Mouse (Mus musculus): ENCODE data around the gene Cpeb1.

The Cpeb1 gene

DNA sequence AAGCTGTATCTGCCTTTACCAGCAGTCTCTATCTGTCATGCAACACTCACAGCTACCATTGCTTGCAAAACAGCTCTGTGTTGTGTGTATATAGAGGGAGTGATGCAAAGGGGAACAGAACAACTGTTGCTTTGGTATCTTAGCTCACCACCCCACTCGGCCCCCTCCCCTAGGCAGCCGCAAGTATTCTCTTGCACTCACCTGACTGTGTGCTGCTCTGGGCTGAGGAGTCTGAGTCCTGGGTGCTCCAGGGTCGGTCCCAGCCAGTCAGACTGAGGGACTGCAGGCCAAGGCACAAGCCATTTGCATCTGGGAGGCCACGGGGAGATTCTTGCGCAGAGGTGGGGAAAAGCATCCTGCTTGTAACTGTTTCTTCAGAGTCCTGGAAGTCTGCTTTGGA is 83.5 kb downstream of the Cpeb1 start:
- no peak for DNase-seq (ENCODE audit: low read depth)

- no peak for DNase-seq (ENCODE audit: low read depth)
Measured at GRCm38 (mm10) chr7:81369724-81370123, 85.5 kb downstream of the Cpeb1 start.

DNA sequence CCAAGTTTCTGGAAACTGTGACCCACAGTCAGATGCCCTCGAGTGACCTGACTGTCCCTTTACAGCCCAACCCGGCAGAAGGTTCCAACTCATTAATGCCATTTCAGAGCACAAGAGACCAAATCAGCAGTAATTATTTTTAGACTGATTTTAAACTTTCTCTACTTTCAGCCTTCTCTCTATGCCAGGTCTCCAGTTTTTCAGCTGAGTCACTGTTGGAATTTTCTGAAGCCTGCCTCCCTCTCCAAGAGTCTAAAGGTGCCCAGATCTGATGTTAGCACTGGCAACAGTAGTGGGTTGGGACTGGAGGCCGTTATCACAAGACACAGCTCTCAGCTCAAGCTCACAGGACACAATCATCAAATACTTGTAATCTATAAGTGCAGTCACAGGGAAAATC is 87.3 kb downstream of the Cpeb1 start:
- peak; percentile 58 for DNase-seq (ENCODE audit: low read depth)

GRCm38 (mm10) chr7:81356975-81357374 is 98.3 kb downstream of the Cpeb1 start:
- DNase-seq (ENCODE audit: low read depth): no peak

GRCm38 (mm10) chr7:81356360-81356759 is 98.9 kb downstream of the Cpeb1 start:
- no peak for DNase-seq (ENCODE audit: low read depth)

- DNase-seq (ENCODE audit: low read depth): no peak
Measured at GRCm38 (mm10) chr7:81355746-81356145, 99.5 kb downstream of the Cpeb1 start.

DNA sequence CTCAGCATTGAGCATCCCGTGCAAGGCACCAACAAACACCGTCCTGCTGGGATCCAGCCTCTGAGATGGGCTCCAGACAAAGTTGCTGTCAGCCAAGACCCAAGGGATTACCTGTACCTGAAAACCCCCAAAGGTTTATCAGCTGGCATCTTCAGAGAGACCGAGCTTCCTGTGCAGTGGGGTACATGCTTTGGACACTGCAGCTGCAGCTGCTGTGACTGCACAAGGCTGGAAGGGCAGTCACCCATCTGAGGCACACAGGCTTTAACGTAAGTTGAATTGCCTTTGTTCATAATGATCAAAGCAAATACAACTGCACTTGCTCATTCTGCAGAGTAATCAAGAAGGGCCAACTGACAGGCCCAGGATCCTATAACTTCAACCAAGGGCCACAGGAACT is 103.4 kb downstream of the Cpeb1 start:
- DNase-seq (ENCODE audit: low read depth): no peak

DNA sequence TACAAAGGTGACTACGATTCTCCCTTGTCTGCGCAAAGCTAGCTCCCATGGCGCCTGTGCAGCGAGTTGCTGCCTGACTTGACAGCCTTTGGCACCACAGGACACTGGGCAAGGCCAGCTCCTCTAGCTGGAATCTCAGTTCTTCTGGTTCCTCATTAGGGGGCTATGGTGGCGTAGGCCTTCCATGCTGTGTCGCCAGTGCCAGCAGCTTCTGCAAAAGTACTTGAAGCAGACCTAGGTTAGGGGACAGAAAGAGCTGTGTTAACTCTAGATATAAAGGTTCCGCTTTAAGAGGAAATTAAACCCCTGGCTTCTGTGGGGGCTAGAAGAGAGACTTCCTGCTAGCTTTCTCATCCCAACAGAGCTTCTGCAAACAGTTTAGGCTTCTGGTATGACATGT is 107.1 kb downstream of the Cpeb1 start:
- DNase-seq (ENCODE audit: low read depth): no peak

DNA sequence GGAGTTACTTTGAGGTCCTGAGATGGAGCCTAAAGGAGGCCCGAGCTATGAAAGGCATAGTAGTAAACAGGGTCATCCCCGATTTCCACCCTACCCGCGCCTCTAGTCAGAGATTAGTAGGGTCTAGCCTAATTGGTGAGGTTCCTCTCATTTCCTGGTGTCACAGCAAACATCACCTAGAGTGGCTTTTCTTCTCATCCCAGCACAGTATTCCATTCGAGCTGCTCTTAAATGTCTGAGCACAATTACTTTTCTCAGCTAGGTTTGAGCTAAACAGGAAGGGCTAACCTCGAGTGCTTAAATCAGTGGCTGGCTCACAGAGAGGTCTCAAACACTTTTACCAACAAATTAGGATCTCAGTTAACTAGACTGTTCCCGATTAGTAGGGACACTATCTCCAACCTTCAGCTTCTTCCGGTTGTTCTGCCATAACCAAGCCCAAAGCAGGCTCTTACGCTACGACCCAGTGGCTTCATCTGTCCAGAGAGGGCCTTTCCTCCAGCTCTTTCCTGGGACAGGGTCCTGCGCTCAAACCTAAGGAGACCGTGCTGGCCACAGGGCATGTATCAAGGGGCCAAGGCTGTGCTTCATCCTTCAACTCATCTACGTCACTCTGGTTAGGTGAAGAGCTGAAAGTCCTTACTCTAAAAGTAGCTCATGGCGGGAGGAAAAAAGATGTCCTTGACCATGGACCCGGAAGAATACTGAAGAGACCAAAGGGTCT is 109.7 kb downstream of the Cpeb1 start:
- no peak for DNase-seq (ENCODE audit: low read depth)

GRCm38 (mm10) chr7:81344544-81345446 is 110.5 kb downstream of the Cpeb1 start, which contains the start of gene Rps17:
Gene Rps17, minus strand, starts transcription at chr7:81345254.
- DNase-seq (ENCODE audit: low read depth): peak; percentile 82

DNA sequence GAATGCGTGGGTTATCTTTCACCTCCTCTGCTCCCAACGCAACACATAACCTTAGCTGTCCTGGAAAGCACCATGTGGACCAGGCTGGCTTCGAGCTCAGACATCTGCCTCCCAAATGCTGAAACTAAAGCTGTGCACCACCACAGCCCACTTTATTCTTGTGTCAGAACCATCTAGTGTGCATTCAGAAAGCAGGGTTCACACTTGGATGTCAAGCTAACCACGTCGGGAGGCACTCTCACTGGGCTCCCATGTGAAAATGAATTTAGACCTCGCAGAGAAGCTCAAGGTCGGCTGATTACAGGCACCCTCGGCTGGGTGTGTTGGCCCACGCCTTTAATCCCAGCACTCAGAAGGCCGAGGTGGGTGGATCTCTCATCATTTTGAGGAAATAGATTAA is 111.4 kb downstream of the Cpeb1 start:
- no peak for DNase-seq (ENCODE audit: low read depth)

GRCm38 (mm10) chr7:81343316-81343715 is 111.9 kb downstream of the Cpeb1 start:
- DNase-seq (ENCODE audit: low read depth): no peak

DNA sequence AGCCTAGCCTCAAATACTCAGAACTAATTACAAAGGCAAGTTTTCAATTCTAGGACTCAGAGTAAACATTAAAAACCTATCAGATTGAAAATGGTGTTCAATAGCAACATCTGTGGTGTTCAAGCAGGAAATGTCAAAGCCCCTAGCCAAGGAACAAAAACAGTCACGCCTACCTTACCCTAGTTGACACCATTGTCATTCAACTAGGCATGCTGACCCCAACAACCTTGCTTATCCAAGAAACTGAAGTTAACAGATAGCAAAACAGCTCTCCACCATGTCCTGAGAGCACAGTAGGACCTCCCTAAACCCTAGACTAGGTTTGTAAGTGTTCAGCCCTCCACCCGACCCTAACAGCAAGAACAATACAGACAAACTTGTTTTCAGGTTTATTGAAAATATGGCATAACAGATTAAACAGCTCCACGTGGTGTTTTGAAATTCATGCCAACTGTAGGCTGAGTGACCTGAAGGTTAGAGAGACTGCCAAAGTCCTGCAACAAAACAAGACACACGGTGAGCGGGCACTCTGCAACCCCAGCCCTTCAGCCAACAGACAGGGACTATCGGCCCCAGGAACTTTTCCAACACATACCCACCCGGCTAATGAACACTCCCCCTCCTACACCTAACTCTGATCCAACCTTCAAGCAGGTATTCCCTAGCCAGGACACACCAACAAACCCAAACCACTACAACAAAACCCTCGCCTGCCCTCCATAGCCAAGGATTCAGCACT is 112.7 kb downstream of the Cpeb1 start:
- DNase-seq (ENCODE audit: low read depth): no peak

GRCm38 (mm10) chr7:81341563-81341962 is 113.7 kb downstream of the Cpeb1 start:
- DNase-seq (ENCODE audit: low read depth): no peak

- no peak for DNase-seq (ENCODE audit: low read depth)
Measured at GRCm38 (mm10) chr7:81339783-81340182, 115.5 kb downstream of the Cpeb1 start.

- no peak for DNase-seq (ENCODE audit: low read depth)
Measured at GRCm38 (mm10) chr7:81338522-81338873, 116.8 kb downstream of the Cpeb1 start.

DNA sequence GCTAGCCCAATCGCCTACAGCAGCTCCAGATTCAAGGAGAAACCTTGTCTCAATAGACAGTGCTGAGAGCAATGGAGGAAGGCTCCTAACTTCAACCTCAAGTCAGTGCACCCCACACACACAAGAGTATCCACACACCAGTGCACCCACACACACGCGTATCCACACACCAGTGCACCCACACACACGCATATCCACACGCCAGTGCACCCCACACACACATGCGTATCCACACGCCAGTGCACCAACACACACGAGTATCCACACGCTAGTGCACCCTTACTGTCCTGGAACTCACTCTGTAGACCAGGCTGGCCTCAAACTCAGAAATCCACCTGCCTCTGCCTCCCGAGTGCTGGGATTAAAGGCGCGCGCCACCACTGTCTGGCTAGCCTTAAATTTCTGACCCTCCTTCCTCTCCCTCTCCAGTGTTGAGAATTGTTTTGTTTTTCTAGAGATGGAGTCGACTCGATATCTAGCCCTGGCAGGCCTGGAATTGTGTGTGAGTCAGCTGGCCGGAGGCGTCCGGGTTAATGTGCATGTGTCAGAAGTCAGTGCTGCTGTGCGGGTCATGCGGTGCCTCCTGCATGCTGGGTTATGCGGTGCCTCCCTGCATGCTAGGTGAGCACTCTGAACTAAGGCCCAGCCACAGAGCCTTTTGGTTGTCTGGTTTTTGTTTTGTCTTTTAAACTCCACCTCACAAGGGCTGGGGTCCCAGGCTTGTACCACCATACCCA is 117.3 kb downstream of the Cpeb1 start:
- no peak for DNase-seq (ENCODE audit: low read depth)

DNA sequence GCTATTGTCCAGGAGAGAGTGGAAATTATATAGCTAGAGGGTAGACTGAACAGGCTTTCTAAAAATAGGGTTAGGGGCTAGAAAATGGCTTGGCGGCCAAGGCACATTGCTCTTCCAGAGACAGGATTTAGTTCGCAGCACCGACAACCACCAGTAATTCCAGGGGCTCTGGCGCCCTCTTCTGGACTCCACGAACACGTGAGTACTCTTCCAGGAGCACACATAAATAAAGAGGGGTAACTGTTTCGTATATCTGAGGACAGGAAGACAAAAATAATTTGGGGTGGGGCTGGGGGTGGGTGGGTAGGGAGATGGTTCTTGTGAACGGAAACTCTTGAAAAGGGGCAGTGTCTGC is 118.9 kb downstream of the Cpeb1 start:
- DNase-seq (ENCODE audit: low read depth): no peak

DNA sequence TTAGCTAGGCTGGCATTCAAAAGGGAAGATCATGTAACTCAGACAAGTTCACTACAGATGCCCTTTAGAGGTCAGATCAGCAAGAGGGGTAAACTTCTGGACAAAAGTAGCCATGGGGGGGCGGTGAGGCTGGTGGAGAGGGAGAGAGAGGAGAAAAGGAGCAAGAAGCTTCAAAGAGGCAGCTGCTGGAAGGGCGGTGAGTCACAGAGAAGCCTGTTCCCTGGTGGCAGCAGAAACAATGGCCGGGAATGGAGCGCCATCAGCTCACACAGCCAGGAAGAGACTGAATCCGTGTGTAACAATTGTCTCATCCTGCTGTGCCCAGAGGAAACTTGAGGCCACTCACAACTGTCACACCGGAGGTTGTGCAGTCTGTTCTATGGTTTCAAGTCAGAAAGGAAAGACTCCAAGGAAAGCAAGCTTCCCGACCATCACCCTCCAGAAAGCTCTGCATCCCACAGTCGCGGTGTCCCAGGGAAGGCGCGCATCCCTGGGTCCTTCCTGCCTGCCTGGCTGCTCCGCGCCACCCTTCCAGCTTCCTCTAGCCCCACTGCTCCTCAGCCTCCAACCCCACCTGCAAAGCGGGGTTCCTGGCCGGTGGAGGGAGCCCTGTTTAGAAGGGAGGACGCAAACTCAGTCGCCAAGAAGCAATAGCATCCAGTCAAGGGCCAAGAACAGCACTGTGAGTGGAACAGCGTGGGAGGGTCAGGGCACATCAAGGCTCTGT is 119.4 kb downstream of the Cpeb1 start:
- DNase-seq (ENCODE audit: low read depth): no peak

DNA sequence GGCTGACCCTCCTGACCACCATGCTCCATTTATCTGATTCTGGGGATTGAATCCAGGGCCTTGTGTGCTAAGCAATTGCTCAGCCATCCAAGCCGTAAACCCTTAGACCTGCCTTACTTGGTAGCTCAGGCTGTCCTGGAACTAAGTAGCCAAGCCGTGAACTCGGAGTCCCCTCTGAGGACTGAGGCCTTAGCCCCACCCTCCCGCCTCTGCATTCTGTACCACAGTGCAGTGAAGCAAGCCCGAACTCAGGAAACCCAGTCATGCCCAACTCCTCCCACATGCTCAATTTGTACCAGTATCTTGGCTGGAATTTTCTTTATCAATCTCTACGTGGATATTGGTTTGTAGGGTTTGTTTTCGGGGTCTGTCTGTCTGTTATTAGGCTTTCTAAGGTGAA is 123.4 kb downstream of the Cpeb1 start:
- no peak for DNase-seq (ENCODE audit: low read depth)

DNA sequence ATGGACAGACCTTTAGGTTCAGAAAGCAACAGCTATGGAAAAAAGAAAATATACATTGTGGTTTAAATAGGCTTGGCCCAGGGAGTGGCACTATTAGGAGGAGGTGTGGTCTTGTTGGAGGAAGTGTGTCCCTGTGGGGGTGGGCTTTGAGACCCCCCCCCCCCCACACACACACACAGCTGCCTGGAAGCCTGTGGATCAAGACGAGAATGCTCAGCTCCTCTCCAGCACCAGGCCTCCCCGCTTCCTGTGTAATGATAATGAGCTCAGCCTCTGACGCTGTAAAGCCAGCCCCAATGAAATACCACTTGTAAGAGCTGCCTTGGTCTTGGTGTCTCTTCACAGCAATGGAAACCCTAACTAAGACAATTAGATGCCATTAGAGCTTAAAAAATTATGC is 124.5 kb downstream of the Cpeb1 start:
- no peak for DNase-seq (ENCODE audit: low read depth)
